Mouse (Mus musculus) gastrocnemius, postnatal 10 days (tissue): ENCODE measurements around the gene Rpsa. TPM values are rescaled to one million over a fixed set of nuclear protein-coding genes. Genes with fewer than 3 reads are reported as not detected.
"Not testable (repeated sequence)": the region's sequence is repeated elsewhere in the genome, so short reads cannot be mapped to it uniquely, and the experiment has no call there.

Source experiments
- DNase-seq: peaks from one replicate; pipeline ENCODE4 v3.0.0; 2021; ENCODE audit warnings: mixed read lengths
- long read RNA-seq, 2 experiments: library from polyadenylated mRNA; stranded (forward); transcript quantifications; one replicate each; pipeline ENCODE4 v2.0.0; 2021
- total RNA-seq, 2 experiments: library from RNA; stranded (reverse); gene quantifications; 2 replicates each; pipeline ENCODE4 v1.2.3; 2021

Rpsa gene
- total RNA-seq: 100 to 1,000 TPM; 710 to 760 TPM
- long read RNA-seq, experiment 1, transcript Rpsa-204 (6 exons, 1,599 nt): minor isoform, 6 of 173 reads
- long read RNA-seq, experiment 1, transcript Rpsa-201 (7 exons, 1,938 nt): major isoform, 146 of 173 reads
- long read RNA-seq, experiment 1, partial matches to known transcripts: 20 of 173 reads
- long read RNA-seq, experiment 1, other reads (novel, unspliced or antisense): 1 of 173 reads
- long read RNA-seq, experiment 2, transcript Rpsa-204 (6 exons, 1,599 nt): minor isoform, 5 of 160 reads
- long read RNA-seq, experiment 2, transcript Rpsa-201 (7 exons, 1,938 nt): major isoform, 125 of 160 reads
- long read RNA-seq, experiment 2, partial matches to known transcripts: 28 of 160 reads
- long read RNA-seq, experiment 2, other reads (novel, unspliced or antisense): 2 of 160 reads

GRCm38 (mm10) chr9:120127538-120128251 is at the start of gene Rpsa:
Rpsa (plus strand) TSS chr9:120127689.
- DNase-seq: peak; percentile 94

GRCm38 (mm10) chr9:120078241-120078640 is 49.2 kb upstream of the Rpsa start:
- no peak for DNase-seq

- DNase-seq: no peak
These were observed 47.6 kb upstream of the Rpsa start for GRCm38 (mm10) chr9:120079901-120080300.

- DNase-seq: peak; percentile 19
These were observed 46.9 kb upstream of the Rpsa start for GRCm38 (mm10) chr9:120080546-120081108.

- DNase-seq: no peak
These were observed 46.2 kb upstream of the Rpsa start for GRCm38 (mm10) chr9:120081247-120081646.

- DNase-seq: no peak
These were observed 45.5 kb upstream of the Rpsa start for GRCm38 (mm10) chr9:120081967-120082366.

- no peak for DNase-seq
These were observed 44.8 kb upstream of the Rpsa start for GRCm38 (mm10) chr9:120082691-120083090.

GRCm38 (mm10) chr9:120083158-120083894 is 44.2 kb upstream of the Rpsa start:
- no peak for DNase-seq

GRCm38 (mm10) chr9:120084406-120084805 is 43.1 kb upstream of the Rpsa start:
- no peak for DNase-seq

- DNase-seq: no peak
These were observed 38.4 kb upstream of the Rpsa start for GRCm38 (mm10) chr9:120089125-120089524.

GRCm38 (mm10) chr9:120091086-120091485 is 36.4 kb upstream of the Rpsa start:
- DNase-seq: no peak

- no peak for DNase-seq
These were observed 35.7 kb upstream of the Rpsa start, which contains the start of gene Ccr8 for GRCm38 (mm10) chr9:120091696-120092238. Ccr8 (plus strand) TSS chr9:120092114.

GRCm38 (mm10) chr9:120093701-120094100 is 33.8 kb upstream of the Rpsa start:
- no peak for DNase-seq

- DNase-seq: no peak
These were observed 31.6 kb upstream of the Rpsa start for GRCm38 (mm10) chr9:120095886-120096285.

GRCm38 (mm10) chr9:120098682-120099081 is 28.8 kb upstream of the Rpsa start:
- peak; percentile 70 for DNase-seq

GRCm38 (mm10) chr9:120099304-120099703 is 28.2 kb upstream of the Rpsa start:
- no peak for DNase-seq

GRCm38 (mm10) chr9:120101165-120101564 is 26.3 kb upstream of the Rpsa start:
- no peak for DNase-seq

- DNase-seq: not testable (repeated sequence)
These were observed 18.5 kb upstream of the Rpsa start for GRCm38 (mm10) chr9:120108953-120109352.

- DNase-seq: peak; percentile 96
These were observed 17.1 kb upstream of the Rpsa start, which contains the start of gene Slc25a38 for GRCm38 (mm10) chr9:120110211-120111018. Slc25a38 (plus strand) TSS chr9:120110374.

GRCm38 (mm10) chr9:120111156-120111945 is 16.1 kb upstream of the Rpsa start:
- DNase-seq: no peak
